Mouse (Mus musculus) layer of hippocampus, postnatal 25 days (tissue): ENCODE measurements at regions not wholly inside any gene's neighbourhood (a gene's known extent, or its start where the extent isn't known, plus 50 kb on each side); places are given as distances from the start of the nearest gene placed in this dataset.

Source experiments
- DNase-seq, 2 experiments: peaks; one replicate each; pipeline ENCODE4 v3.0.0; 2022; ENCODE audit warnings: mixed read lengths in 2 of 2, low spot score in 1 of 2; ENCODE audit errors: extremely low spot score in 1 of 2

- no peak for DNase-seq
Measured at GRCm38 (mm10) chr2:30525295-30525694, 51.3 kb upstream of the Ier5l start.

- no peak for DNase-seq
Measured at GRCm38 (mm10) chr2:30525831-30526230, 51.8 kb upstream of the Ier5l start.

GRCm38 (mm10) chr2:30527495-30527894 is 53.5 kb upstream of the Ier5l start:
- DNase-seq = no peak

GRCm38 (mm10) chr2:30532948-30533347 is 58.9 kb upstream of the Ier5l start:
- no peak for DNase-seq

GRCm38 (mm10) chr2:30533367-30533766 is 59.3 kb upstream of the Ier5l start:
- DNase-seq = no peak

GRCm38 (mm10) chr2:30534485-30534884 is 60.4 kb upstream of the Cstad start:
- no peak for DNase-seq

GRCm38 (mm10) chr2:30539305-30539704 is 55.5 kb upstream of the Cstad start:
- DNase-seq = no peak

GRCm38 (mm10) chr2:30541541-30541940 is 53.3 kb upstream of the Cstad start:
- no peak for DNase-seq

GRCm38 (mm10) chr2:30544782-30545435 is 49.9 kb upstream of the Cstad start:
- DNase-seq = peak; percentile 65 to 69
